Mouse (Mus musculus) liver, adult 2 months (tissue): ENCODE measurements at regions not wholly inside any gene's neighbourhood (a gene's known extent, or its start where the extent isn't known, plus 50 kb on each side); places are given as distances from the start of the nearest gene placed in this dataset.

Experiments
- DNase-seq: peaks from one replicate; pipeline ENCODE4 v3.0.0-alpha.2; 2011; ENCODE audit warnings: low read depth, low spot score; ENCODE audit errors: extremely low read depth
- H3K27ac ChIP-seq: fragments of 200-500 bp; replicated peaks from 2 replicates; pipeline ENCODE4 v1.5.1; 2012; ENCODE audit warnings: low read depth, mild to moderate bottlenecking, control low read depth, inconsistent platforms, low read length; ENCODE audit not compliant: insufficient read depth
- H3K27me3 ChIP-seq: fragments of 200-500 bp; 2 replicates; pipeline ENCODE4 v1.6.1; 2012; ENCODE audit warnings: mild to moderate bottlenecking, moderate library complexity, low read length, inconsistent platforms; ENCODE audit not compliant: control insufficient read depth, insufficient read depth
- H3K36me3 ChIP-seq: fragments of 200-500 bp; 2 replicates; pipeline ENCODE4 v1.6.1; 2012; ENCODE audit warnings: low read length, inconsistent platforms; ENCODE audit not compliant: control insufficient read depth, insufficient read depth
- H3K4me1 ChIP-seq: fragments of 200-500 bp; 2 replicates; pipeline ENCODE4 v1.6.1; 2011; ENCODE audit warnings: low read length; ENCODE audit not compliant: control insufficient read depth, insufficient read depth
- H3K4me3 ChIP-seq: fragments of 200-500 bp; 2 replicates; pipeline ENCODE4 v1.5.1; 2011; ENCODE audit warnings: low read depth, mild to moderate bottlenecking, control low read depth, low read length, moderate library complexity; ENCODE audit not compliant: insufficient read depth
- H3K79me2 ChIP-seq: fragments of 200-500 bp; 2 replicates; pipeline ENCODE4 v1.6.1; 2012; ENCODE audit warnings: inconsistent platforms, mild to moderate bottlenecking, low read length, moderate library complexity; ENCODE audit not compliant: control insufficient read depth, insufficient read depth
- H3K9ac ChIP-seq: fragments of 200-500 bp; 2 replicates; pipeline ENCODE4 v1.6.1; 2012; ENCODE audit warnings: low read depth, mild to moderate bottlenecking, control low read depth, inconsistent platforms, low read length
- CTCF ChIP-seq: fragments of 200-500 bp; IDR thresholded peaks from 2 replicates; pipeline ENCODE4 v1.5.1; 2011; ENCODE audit warnings: low read depth, low read length, control low read depth
- POLR2A ChIP-seq: fragments of 200-500 bp; IDR thresholded peaks from 2 replicates; pipeline ENCODE4 v1.6.1; 2011; ENCODE audit warnings: low read length, control low read depth; ENCODE audit not compliant: insufficient read depth; ENCODE audit errors: extremely low read depth
- WGBS: fragments of 180-500 bp; shearing (Covaris S2); methylation state at CpG from one replicate; pipeline ENCODE4 v1.1.7; 2018; 5-methylcytosine and 5-hydroxymethylcytosine counted together

DNA sequence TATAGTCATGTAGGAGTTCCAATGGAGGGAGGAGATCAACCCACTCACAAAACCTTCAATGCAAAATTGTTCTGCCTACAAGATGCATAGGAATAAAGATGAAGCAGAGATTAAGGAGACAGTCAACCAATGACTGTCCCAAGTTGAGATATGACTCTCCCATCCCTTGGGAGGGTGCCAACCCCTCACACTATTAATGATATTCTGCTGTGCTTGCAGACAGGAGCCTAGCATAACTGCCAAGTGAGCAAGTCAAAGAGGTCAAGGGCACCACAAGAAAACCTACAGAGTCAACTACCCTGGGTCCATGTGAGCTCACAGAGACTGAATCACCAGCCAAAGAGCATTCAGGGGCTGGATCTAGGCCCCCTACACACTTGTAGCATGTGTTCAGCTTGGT, 184.1 kb upstream of the Eya4 start:
- TF ChIP-seq CTCF (no peak), POLR2A (no peak)
- Histone ChIP-seq H3K27ac (no peak overlapping the region), H3K36me3 (no peaks in the 10 kb centered on the region), H3K9ac (no peak overlapping the region), H3K27me3 (no peaks in the 10 kb centered on the region), H3K4me1 (no peaks in the 10 kb centered on the region), H3K79me2 (no peaks in the 10 kb centered on the region), H3K4me3 (no peak overlapping the region)
- no peak for DNase-seq

- Histone ChIP-seq H3K36me3 (no peaks in the 10 kb centered on the region), H3K9ac (no peak overlapping the region), H3K79me2 (no peaks in the 10 kb centered on the region), H3K27ac (no peak overlapping the region), H3K4me3 (no peak overlapping the region), H3K27me3 (no peaks in the 10 kb centered on the region), H3K4me1 (no peaks in the 10 kb centered on the region)
- no peak for DNase-seq
- TF ChIP-seq CTCF, result no peak
- no peak for TF ChIP-seq POLR2A
- 90% methylated on average over 17 of the region's 17 CpGs for WGBS
Observed at GRCm38 (mm10) chr10:23531964-23532758, 181.6 kb upstream of the Eya4 start.

DNA sequence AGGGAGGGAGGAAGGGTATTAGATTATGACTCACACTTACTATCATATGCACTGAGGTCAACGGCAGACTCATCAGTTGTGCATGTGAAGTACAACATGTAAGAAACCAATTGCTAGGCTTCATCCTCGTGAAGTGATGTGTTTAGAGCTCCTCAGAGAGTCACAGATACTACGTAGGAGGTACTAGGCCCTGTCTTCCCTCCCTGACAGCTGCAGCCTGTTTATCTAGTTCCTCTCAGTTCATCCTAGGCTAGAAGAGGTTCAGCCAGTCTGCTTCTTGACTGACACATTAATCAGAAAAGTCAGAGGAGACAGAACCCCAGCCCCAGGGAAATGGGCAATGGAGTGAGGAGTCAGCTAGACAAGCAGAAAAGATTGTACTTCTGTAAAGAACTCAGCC, 180.1 kb upstream of the Eya4 start:
- no peak for DNase-seq
- Histone ChIP-seq H3K4me1 (no peaks in the 10 kb centered on the region), H3K9ac (no peak overlapping the region), H3K4me3 (no peak overlapping the region), H3K36me3 (no peaks in the 10 kb centered on the region), H3K79me2 (no peaks in the 10 kb centered on the region), H3K27ac (no peak overlapping the region), H3K27me3 (no peaks in the 10 kb centered on the region)
- 80% methylated on average over 3 of the region's 3 CpGs for WGBS
- no peak for TF ChIP-seq POLR2A
- TF ChIP-seq CTCF, result no peak

- H3K4me3 ChIP-seq, result no peak overlapping the region
- H3K9ac ChIP-seq, result no peak overlapping the region
- TF ChIP-seq POLR2A, result no peak
- TF ChIP-seq CTCF, result no peak
- no peaks in the 10 kb centered on the region for H3K4me1 ChIP-seq
- H3K27me3 ChIP-seq, result no peaks in the 10 kb centered on the region
- no peaks in the 10 kb centered on the region for H3K79me2 ChIP-seq
- H3K27ac ChIP-seq, result no peak overlapping the region
- DNase-seq, result no peak
- no peaks in the 10 kb centered on the region for H3K36me3 ChIP-seq
Observed at GRCm38 (mm10) chr10:23526796-23527195, 176.2 kb upstream of the Eya4 start.

GRCm38 (mm10) chr10:23522664-23523063, 172.1 kb upstream of the Eya4 start:
- DNase-seq, result no peak
- WGBS, result 54% methylated on average over 1 of the region's 1 CpGs
- H3K4me1 ChIP-seq, result no peaks in the 10 kb centered on the region
- TF ChIP-seq CTCF, result no peak
- TF ChIP-seq POLR2A, result no peak
- H3K79me2 ChIP-seq, result no peaks in the 10 kb centered on the region
- H3K36me3 ChIP-seq, result no peaks in the 10 kb centered on the region
- no peak overlapping the region for H3K4me3 ChIP-seq
- no peaks in the 10 kb centered on the region for H3K27me3 ChIP-seq
- no peak overlapping the region for H3K27ac ChIP-seq
- H3K9ac ChIP-seq, result no peak overlapping the region

DNA sequence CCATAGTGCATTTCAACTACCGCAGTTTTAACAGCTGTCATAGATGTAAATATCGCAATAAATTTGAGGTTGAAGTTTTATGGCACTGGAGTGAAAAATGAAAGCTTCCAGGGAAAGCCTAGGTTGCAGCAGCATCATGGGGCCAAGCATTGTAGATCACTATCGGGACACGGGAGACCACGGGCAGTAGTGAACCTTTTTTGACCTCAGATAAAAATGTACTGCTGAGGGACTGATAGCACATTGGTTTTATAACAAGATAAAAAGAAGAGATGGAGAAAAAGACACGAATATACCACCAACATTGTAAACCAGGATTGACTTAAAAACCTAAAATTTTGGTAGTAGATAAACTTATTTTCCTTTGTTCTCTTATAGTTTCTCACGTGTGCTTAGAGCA, 143.1 kb upstream of the Eya4 start:
- Histone ChIP-seq H3K27me3 (no peaks in the 10 kb centered on the region), H3K4me1 (peaks cover 6% of the 10 kb centered on the region; the same call in 1 of the 2 replicates), H3K79me2 (no peaks in the 10 kb centered on the region), H3K9ac (no peak overlapping the region), H3K4me3 (no peak overlapping the region), H3K36me3 (no peaks in the 10 kb centered on the region), H3K27ac (no peak overlapping the region)
- 84% methylated on average over 7 of the region's 7 CpGs for WGBS
- TF ChIP-seq CTCF, result no peak
- TF ChIP-seq POLR2A, result no peak
- DNase-seq, result no peak
